Mouse (Mus musculus) hindlimb bud, embryonic 11.5 days (tissue): Measurements from ENCODE around the gene Cdca4.

ENCODE experiments used
- DNase-seq: peaks from one replicate; pipeline ENCODE4 v3.0.0-alpha.2; 2012; ENCODE audit warnings: low read depth, low spot score; ENCODE audit errors: extremely low spot score

Gene Cdca4

GRCm38 (mm10) chr12:112829244-112829864 is at the start of gene Cdca4:
TSS of gene Cdca4 (minus strand) at chr12:112829423.
- DNase-seq, result peak; percentile 71

- no peak for DNase-seq
Observed at GRCm38 (mm10) chr12:112877607-112878020, 48.4 kb upstream of the Cdca4 start.

GRCm38 (mm10) chr12:112877073-112877576 is 47.9 kb upstream of the Cdca4 start:
- no peak for DNase-seq

GRCm38 (mm10) chr12:112876332-112877072 is 47.3 kb upstream of the Cdca4 start:
- no peak for DNase-seq

GRCm38 (mm10) chr12:112875225-112876013 is 46.2 kb upstream of the Cdca4 start:
- no peak for DNase-seq

- no peak for DNase-seq
Observed at GRCm38 (mm10) chr12:112874199-112874598, 45.0 kb upstream of the Cdca4 start.

- no peak for DNase-seq
Observed at GRCm38 (mm10) chr12:112873452-112874190, 44.4 kb upstream of the Cdca4 start.

- no peak for DNase-seq
Observed at GRCm38 (mm10) chr12:112872991-112873390, 43.8 kb upstream of the Cdca4 start.

- DNase-seq, result no peak
Observed at GRCm38 (mm10) chr12:112871272-112871671, 42.0 kb upstream of the Cdca4 start.

- DNase-seq, result no peak
Observed at GRCm38 (mm10) chr12:112870775-112871174, 41.6 kb upstream of the Cdca4 start.

GRCm38 (mm10) chr12:112869783-112870204 is 40.6 kb upstream of the Cdca4 start:
- no peak for DNase-seq

- DNase-seq, result no peak
Observed at GRCm38 (mm10) chr12:112868178-112869087, 39.2 kb upstream of the Cdca4 start, which contains the start of gene Gpr132. TSS of gene Gpr132 (minus strand) at chr12:112868228.

GRCm38 (mm10) chr12:112867106-112867674 is 38.0 kb upstream of the Cdca4 start:
- no peak for DNase-seq

- DNase-seq, result no peak
Observed at GRCm38 (mm10) chr12:112866467-112867080, 37.4 kb upstream of the Cdca4 start.

GRCm38 (mm10) chr12:112864804-112865203 is 35.6 kb upstream of the Cdca4 start:
- no peak for DNase-seq

- DNase-seq, result no peak
Observed at GRCm38 (mm10) chr12:112861911-112862321, 32.7 kb upstream of the Cdca4 start.

GRCm38 (mm10) chr12:112860765-112861164 is 31.5 kb upstream of the Cdca4 start:
- DNase-seq, result no peak

GRCm38 (mm10) chr12:112859930-112860329 is 30.7 kb upstream of the Cdca4 start:
- DNase-seq, result no peak
